Mouse (Mus musculus) hindbrain, postnatal 0 days (tissue): Measurements from ENCODE around the gene Endog. TPM values are rescaled to one million over a fixed set of nuclear protein-coding genes. Genes with fewer than 3 reads are reported as not detected.

ENCODE experiments used
- ATAC-seq: fragments of 200-750 bp; cut with Nextera tagmentation; 2 replicates; pipeline ENCODE4 v1.8.0; 2017; ENCODE audit warnings: mild to moderate bottlenecking, moderate TSS enrichment, moderate library complexity
- DNase-seq: peaks from one replicate; pipeline ENCODE4 v3.0.0-alpha.2; 2015; ENCODE audit warnings: low spot score
- H3K27ac ChIP-seq: fragments of 300-500 bp; sonication (generic); 2 replicates; pipeline ENCODE4 v1.5.1; 2014; ENCODE audit warnings: mild to moderate bottlenecking
- H3K27me3 ChIP-seq: fragments of 300-500 bp; sonication (generic); 2 replicates; pipeline ENCODE4 v1.6.1; 2014; ENCODE audit warnings: low read length, mixed read lengths; ENCODE audit not compliant: insufficient read depth
- H3K36me3 ChIP-seq: fragments of 300-500 bp; sonication (generic); 2 replicates; pipeline ENCODE4 v1.6.1; 2014; ENCODE audit warnings: low read length, mixed read lengths; ENCODE audit not compliant: insufficient read depth
- H3K4me1 ChIP-seq: fragments of 300-500 bp; sonication (generic); 2 replicates; pipeline ENCODE4 v1.6.1; 2014; ENCODE audit warnings: antibody characterized with exemption, low read length, mixed read lengths; ENCODE audit not compliant: insufficient read depth
- H3K4me2 ChIP-seq: fragments of 300-500 bp; sonication (generic); 2 replicates; pipeline ENCODE4 v1.6.1; 2014; ENCODE audit warnings: low read depth, mild to moderate bottlenecking, low read length, moderate library complexity, mixed read lengths
- H3K4me3 ChIP-seq: fragments of 300-500 bp; sonication (generic); 2 replicates; pipeline ENCODE4 v1.5.1; 2014; ENCODE audit warnings: low read length
- H3K9ac ChIP-seq: fragments of 300-500 bp; sonication (generic); replicated peaks from 2 replicates; pipeline ENCODE4 v1.6.1; 2014; ENCODE audit warnings: mild to moderate bottlenecking, low read length, moderate library complexity, mixed read lengths
- H3K9me3 ChIP-seq: fragments of 300-500 bp; sonication (generic); 2 replicates; pipeline ENCODE4 v1.6.1; 2016; ENCODE audit warnings: low read length, mixed read lengths
- CTCF ChIP-seq: IDR thresholded peaks from 2 replicates; pipeline ENCODE4 v1.5.1; 2016; ENCODE audit warnings: antibody characterized with exemption, control low read depth, low read depth
- WGBS: fragments of 180-500 bp; shearing (Covaris S2); extraction: QIAGEN DNeasy Blood & Tissue Kit; methylation state at CpG from one replicate; pipeline ENCODE4 v1.1.7; 2014; 5-methylcytosine and 5-hydroxymethylcytosine counted together
- polyA plus RNA-seq: library from polyadenylated mRNA; unstranded; fragments of >200 nt; fragmentation: Nextera tagmentation; extraction: Ambion mirVana; gene quantifications from 2 replicates; pipeline ENCODE4 v1.2.1, GENCODE M21; 2015
- total RNA-seq: library from RNA; depleted of rRNA; stranded (reverse); fragments of >200 nt; gene quantifications from 2 replicates; pipeline ENCODE4 v1.2.3, GENCODE M21; 2014; rRNA removed

Endog gene
- total and polyA plus RNA-seq, 2 experiments from 2014 or later, result 42.2 to 63.7 TPM

GRCm38 (mm10) chr2:30207886-30208285 lies 36.6 kb downstream of the Endog start:
- Histone ChIP-seq H3K9ac (no peak overlapping the region), H3K27me3 (no peaks in the 10 kb centered on the region), H3K36me3 (no peaks in the 10 kb centered on the region), H3K4me2 (no peak overlapping the region), H3K4me3 (no peak overlapping the region), H3K9me3 (no peaks in the 10 kb centered on the region), H3K27ac (no peak overlapping the region), H3K4me1 (peaks cover 6% of the 10 kb centered on the region; the same call in 1 of the 2 replicates)
- ATAC-seq, result no peak
- no peak for TF ChIP-seq CTCF
- 71% methylated on average over 5 of the region's 5 CpGs for WGBS
- DNase-seq, result no peak

DNA sequence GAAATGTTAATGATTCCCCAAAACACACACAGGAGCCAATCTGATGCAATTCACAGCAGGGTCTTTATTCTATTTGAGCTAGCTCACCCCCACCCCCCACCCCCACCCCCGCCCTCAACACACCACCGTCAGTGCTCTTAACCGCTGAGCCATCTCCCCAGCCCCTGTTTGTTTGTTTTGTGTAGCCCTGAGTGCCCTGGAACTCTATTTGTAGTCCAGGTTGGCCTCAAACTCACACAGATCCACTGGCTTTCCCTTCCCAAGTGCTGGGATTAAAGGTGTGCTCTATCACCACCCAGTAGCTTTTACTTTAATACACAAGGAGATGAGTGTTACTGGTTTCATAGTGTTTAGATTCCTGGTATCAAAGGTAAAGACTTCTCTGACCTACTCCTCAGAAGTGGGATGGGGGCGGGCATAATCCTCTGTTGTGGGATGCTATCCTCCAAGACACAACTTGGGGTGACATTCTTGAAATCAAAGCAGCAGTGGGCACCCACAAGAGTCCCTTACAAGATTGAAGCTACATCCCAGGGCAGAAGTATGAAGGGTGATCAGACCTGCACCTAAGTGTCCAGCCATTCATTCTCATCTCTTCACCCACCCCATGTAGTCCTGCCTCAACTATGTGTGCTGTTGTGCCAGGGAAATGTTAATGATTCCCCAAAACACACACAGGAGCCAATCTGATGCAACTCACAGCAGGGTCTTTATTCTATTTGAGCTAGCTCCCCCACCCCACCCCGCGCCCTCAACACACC lies 40.3 kb downstream of the Endog start:
- H3K36me3 ChIP-seq, result no peaks in the 10 kb centered on the region
- ATAC-seq (no peak), DNase-seq (no peak)
- no peak overlapping the region for H3K9ac ChIP-seq
- no peaks in the 10 kb centered on the region for H3K27me3 ChIP-seq
- 69% methylated on average over 6 of the region's 6 CpGs for WGBS
- H3K4me1 ChIP-seq, result 0 out of 2 replicates have a peak, but pooled peaks cover under 1% of the 10 kb centered on the region
- no peak overlapping the region for H3K4me2 ChIP-seq
- no peak for TF ChIP-seq CTCF
- H3K9me3 ChIP-seq, result no peaks in the 10 kb centered on the region
- no peak overlapping the region for H3K4me3 ChIP-seq
- H3K27ac ChIP-seq, result no peak overlapping the region

DNA sequence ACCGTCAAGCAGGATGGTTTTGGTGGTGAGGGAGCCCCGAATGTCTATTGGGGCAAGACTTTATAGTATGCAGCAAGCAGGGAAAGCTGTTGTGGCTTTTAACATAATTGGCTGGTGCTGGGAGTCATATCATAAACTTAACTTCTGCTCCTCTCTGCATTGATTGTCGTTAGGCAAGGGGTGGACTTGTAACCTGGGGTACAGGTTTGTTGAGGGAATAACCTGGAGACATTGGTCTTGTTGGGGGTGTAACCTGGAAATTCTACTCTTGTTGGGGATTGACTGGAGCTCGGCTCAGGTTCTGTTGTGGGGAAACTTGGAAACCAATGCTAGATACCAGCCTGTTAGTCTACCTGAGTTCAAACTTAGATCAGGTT lies 40.9 kb downstream of the Endog start:
- ATAC-seq, result no peak
- Histone ChIP-seq H3K4me1 (no peaks in the 10 kb centered on the region), H3K36me3 (no peaks in the 10 kb centered on the region), H3K4me3 (no peak overlapping the region), H3K9ac (no peak overlapping the region), H3K4me2 (no peak overlapping the region), H3K9me3 (no peaks in the 10 kb centered on the region), H3K27ac (no peak overlapping the region), H3K27me3 (no peaks in the 10 kb centered on the region)
- 76% methylated on average over 4 of the region's 4 CpGs for WGBS
- no peak for TF ChIP-seq CTCF
- no peak for DNase-seq

- Histone ChIP-seq H3K9me3 (no peaks in the 10 kb centered on the region), H3K27ac (no peak overlapping the region), H3K4me2 (no peak overlapping the region), H3K9ac (no peak overlapping the region), H3K36me3 (no peaks in the 10 kb centered on the region), H3K4me3 (no peak overlapping the region), H3K4me1 (no peaks in the 10 kb centered on the region), H3K27me3 (no peaks in the 10 kb centered on the region)
- 83% methylated on average over 1 of the region's 1 CpGs for WGBS
- no peak for DNase-seq
- no peak for ATAC-seq
- TF ChIP-seq CTCF, result no peak
Observed at GRCm38 (mm10) chr2:30212951-30213350, 41.7 kb downstream of the Endog start.

DNA sequence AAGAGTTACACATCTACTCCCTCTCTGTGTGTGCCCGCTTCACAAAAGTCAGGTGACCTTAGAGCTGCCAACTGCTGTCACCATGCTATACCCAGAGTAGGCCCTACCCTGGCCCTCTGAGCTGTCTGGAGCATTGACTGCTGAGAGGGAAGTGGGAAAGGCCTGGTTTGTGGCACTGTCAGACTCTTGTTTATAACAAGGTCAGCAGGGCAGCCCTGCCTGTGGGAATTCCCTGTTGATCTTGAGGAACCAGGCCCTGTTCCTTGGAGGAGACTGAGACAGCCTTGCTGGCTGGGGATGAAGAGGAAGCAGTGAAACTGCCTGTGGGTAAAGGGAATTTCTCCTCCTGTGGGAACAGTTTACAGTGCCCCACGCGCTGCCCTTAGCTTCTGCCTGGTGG lies 43.5 kb downstream of the Endog start:
- no peaks in the 10 kb centered on the region for H3K27me3 ChIP-seq
- no peak overlapping the region for H3K9ac ChIP-seq
- H3K4me3 ChIP-seq, result no peak overlapping the region
- H3K36me3 ChIP-seq, result no peaks in the 10 kb centered on the region
- H3K9me3 ChIP-seq, result no peaks in the 10 kb centered on the region
- H3K4me1 ChIP-seq, result no peaks in the 10 kb centered on the region
- ATAC-seq (no peak), DNase-seq (no peak)
- 92% methylated on average over 3 of the region's 3 CpGs for WGBS
- no peak overlapping the region for H3K4me2 ChIP-seq
- no peak for TF ChIP-seq CTCF
- H3K27ac ChIP-seq, result no peak overlapping the region

DNA sequence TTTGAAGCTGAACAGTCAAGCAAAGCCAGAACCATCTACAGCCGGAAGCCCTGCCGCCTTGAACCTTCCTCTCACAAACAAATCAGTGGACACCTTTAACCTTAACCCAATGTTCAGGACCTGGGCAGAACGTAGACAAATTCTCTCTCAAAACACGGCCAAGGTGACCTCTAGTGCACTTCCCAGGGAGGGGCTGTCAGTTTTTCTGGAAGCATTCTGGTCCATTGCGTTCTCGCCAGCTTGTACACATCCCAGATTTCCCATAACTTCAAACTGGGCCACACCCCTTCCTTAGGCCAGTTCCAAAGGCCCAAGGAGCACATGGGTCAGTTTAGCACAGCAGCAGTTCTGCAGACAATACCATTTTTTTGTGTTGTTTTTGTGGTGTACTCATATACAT lies 44.2 kb downstream of the Endog start:
- TF ChIP-seq CTCF, result no peak
- Histone ChIP-seq H3K4me1 (no peaks in the 10 kb centered on the region), H3K9me3 (no peaks in the 10 kb centered on the region), H3K27me3 (no peaks in the 10 kb centered on the region), H3K4me2 (no peak overlapping the region), H3K36me3 (no peaks in the 10 kb centered on the region), H3K27ac (no peak overlapping the region), H3K9ac (no peak overlapping the region), H3K4me3 (no peak overlapping the region)
- 83% methylated on average over 6 of the region's 6 CpGs for WGBS
- ATAC-seq (no peak), DNase-seq (no peak)

GRCm38 (mm10) chr2:30216293-30216692 lies 45.0 kb downstream of the Endog start:
- Histone ChIP-seq H3K27ac (no peak overlapping the region), H3K4me3 (no peak overlapping the region), H3K9ac (no peak overlapping the region), H3K4me2 (no peak overlapping the region), H3K9me3 (no peaks in the 10 kb centered on the region), H3K4me1 (no peaks in the 10 kb centered on the region), H3K27me3 (no peaks in the 10 kb centered on the region), H3K36me3 (no peaks in the 10 kb centered on the region)
- no peak for TF ChIP-seq CTCF
- DNase-seq, result no peak
- 94% methylated on average over 5 of the region's 5 CpGs for WGBS
- ATAC-seq, result no peak

Other genes with a start within 250 kb of the Endog start
- 39.4 and 43.6 TPM in 2 replicates for gene Gle1, start 236.1 kb upstream of the Endog start, total RNA-seq
- gene Gle1, start 236.1 kb upstream of the Endog start, polyA plus RNA-seq, result 52.7 and 56.0 TPM in 2 replicates
- gene Sptan1, start 205.9 kb upstream of the Endog start, total RNA-seq, result 716 and 902 TPM in 2 replicates
- gene Sptan1, start 205.9 kb upstream of the Endog start, polyA plus RNA-seq, result 166 and 184 TPM in 2 replicates
- 87.4 and 87.7 TPM in 2 replicates for gene Wdr34, start 122.6 kb upstream of the Endog start, total RNA-seq
- 64.5 and 66.5 TPM in 2 replicates for gene Wdr34, start 122.6 kb upstream of the Endog start, polyA plus RNA-seq
- 149 and 188 TPM in 2 replicates for gene Set, start 114.1 kb upstream of the Endog start, total RNA-seq
- gene Set, start 114.1 kb upstream of the Endog start, polyA plus RNA-seq, result 332 and 334 TPM in 2 replicates
- 1.2 and 4.5 TPM in 2 replicates for gene Pkn3, start 93.8 kb upstream of the Endog start, total RNA-seq
- gene Pkn3, start 93.8 kb upstream of the Endog start, polyA plus RNA-seq, result 0.99 and 1.0 TPM in 2 replicates
- 25.4 and 35.0 TPM in 2 replicates for gene Zdhhc12, start 77.8 kb upstream of the Endog start, total RNA-seq
- gene Zdhhc12, start 77.8 kb upstream of the Endog start, polyA plus RNA-seq, result 30.2 and 32.2 TPM in 2 replicates
- 77.6 and 99.2 TPM in 2 replicates for gene Zer1, start 46.9 kb upstream of the Endog start, total RNA-seq
- gene Zer1, start 46.9 kb upstream of the Endog start, polyA plus RNA-seq, result 14.0 and 14.6 TPM in 2 replicates
- 106 and 109 TPM in 2 replicates for gene Tbc1d13, start 37.7 kb upstream of the Endog start, total RNA-seq
- 9.4 and 10.8 TPM in 2 replicates for gene Tbc1d13, start 37.7 kb upstream of the Endog start, polyA plus RNA-seq
- 32.6 and 48.2 TPM in 2 replicates for gene Spout1, start 7.0 kb downstream of the Endog start, total RNA-seq
- gene Spout1, start 7.0 kb downstream of the Endog start, polyA plus RNA-seq, result 52.6 and 56.1 TPM in 2 replicates
- 23.9 and 34.3 TPM in 2 replicates for gene Kyat1, start 34.4 kb downstream of the Endog start, total RNA-seq
- 17.0 and 17.9 TPM in 2 replicates for gene Kyat1, start 34.4 kb downstream of the Endog start, polyA plus RNA-seq
- 66.2 and 68.4 TPM in 2 replicates for gene Lrrc8a, start 66.2 kb downstream of the Endog start, total RNA-seq
- 59.7 and 61.9 TPM in 2 replicates for gene Lrrc8a, start 66.2 kb downstream of the Endog start, polyA plus RNA-seq
- 6.8 and 15.1 TPM in 2 replicates for gene Gm28035, start 69.1 kb downstream of the Endog start, total RNA-seq
- gene Gm28035, start 69.1 kb downstream of the Endog start, polyA plus RNA-seq, result 0.25 and 0.31 TPM in 2 replicates
- 5.6 and 8.9 TPM in 2 replicates for gene Phyhd1, start 94.7 kb downstream of the Endog start, total RNA-seq
- 6.2 and 7.4 TPM in 2 replicates for gene Phyhd1, start 94.7 kb downstream of the Endog start, polyA plus RNA-seq
- gene Gm28038, start 109.5 kb downstream of the Endog start, total RNA-seq, result not detected in 2 replicates
- not detected in 2 replicates for gene Gm28038, start 109.5 kb downstream of the Endog start, polyA plus RNA-seq
- 43.7 and 50.4 TPM in 2 replicates for gene Dolk, start 114.8 kb downstream of the Endog start, total RNA-seq
- 42.1 and 43.5 TPM in 2 replicates for gene Dolk, start 114.8 kb downstream of the Endog start, polyA plus RNA-seq
- 32.6 and 51.0 TPM in 2 replicates for gene Nup188, start 114.9 kb downstream of the Endog start, total RNA-seq
- gene Nup188, start 114.9 kb downstream of the Endog start, polyA plus RNA-seq, result 11.9 and 12.6 TPM in 2 replicates
- 397 and 410 TPM in 2 replicates for gene Sh3glb2, start 187.8 kb downstream of the Endog start, total RNA-seq
- 171 and 180 TPM in 2 replicates for gene Sh3glb2, start 187.8 kb downstream of the Endog start, polyA plus RNA-seq
- gene Miga2, start 192.7 kb downstream of the Endog start, total RNA-seq, result 67.6 and 79.9 TPM in 2 replicates
- 34.4 and 35.3 TPM in 2 replicates for gene Miga2, start 192.7 kb downstream of the Endog start, polyA plus RNA-seq
- 119 and 122 TPM in 2 replicates for gene Dolpp1, start 220.8 kb downstream of the Endog start, total RNA-seq
- 48.2 and 49.4 TPM in 2 replicates for gene Dolpp1, start 220.8 kb downstream of the Endog start, polyA plus RNA-seq
- 49.3 and 51.5 TPM in 2 replicates for gene Crat, start 244.3 kb downstream of the Endog start, total RNA-seq
- 26.0 and 27.6 TPM in 2 replicates for gene Crat, start 244.3 kb downstream of the Endog start, polyA plus RNA-seq
- 140 and 156 TPM in 2 replicates for gene Ptpa, start 244.5 kb downstream of the Endog start, total RNA-seq
- gene Ptpa, start 244.5 kb downstream of the Endog start, polyA plus RNA-seq, result 133 and 138 TPM in 2 replicates